Mouse (Mus musculus): ENCODE measurements around the gene Abhd4.

Gene Abhd4

DNA sequence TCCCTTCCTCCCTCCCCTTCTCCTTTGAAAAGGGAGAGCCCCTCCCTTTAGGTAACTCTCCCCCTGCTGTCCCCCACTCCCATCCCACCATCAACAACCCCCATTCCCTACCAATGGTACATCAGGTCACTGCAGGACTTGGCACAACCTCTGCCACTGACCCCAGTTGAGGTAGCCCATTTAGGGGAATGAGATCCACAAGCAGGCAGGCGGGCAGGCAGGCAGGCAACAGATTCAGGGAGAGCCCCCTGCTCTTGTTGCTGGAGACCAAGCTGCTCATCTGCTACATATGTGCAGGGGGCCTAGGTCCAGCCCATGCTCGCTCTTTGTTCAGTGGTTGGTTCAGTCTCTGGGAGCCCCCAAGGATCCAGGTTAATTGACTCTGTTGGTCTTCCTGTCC lies 22.5 kb downstream of the Abhd4 start:
- no peak for DNase-seq (ENCODE audit: extremely low spot score)

DNA sequence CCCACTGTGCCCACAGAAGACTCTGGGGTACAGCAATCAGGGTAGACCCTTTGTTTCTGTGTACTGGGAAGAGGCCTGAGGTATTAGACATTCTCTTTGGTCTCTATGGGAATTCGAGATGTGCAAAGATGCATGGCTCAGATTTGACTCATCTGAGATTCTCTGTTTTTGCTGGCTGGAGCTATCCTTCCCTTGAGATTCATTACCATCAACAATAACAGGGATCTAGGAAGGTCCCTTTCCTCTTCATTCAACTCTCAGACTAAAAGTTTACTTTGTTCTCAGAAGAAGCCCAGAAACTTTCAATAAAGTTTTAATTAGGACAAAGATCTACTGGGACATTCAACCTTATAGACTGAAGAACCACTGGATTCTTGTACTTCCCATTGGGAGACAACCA lies 30.9 kb downstream of the Abhd4 start, which contains the start of gene Olfr49:
TSS of gene Olfr49 (minus strand) at position 101 of the 400 bp plus-strand sequence.
- DNase-seq (ENCODE audit: extremely low spot score), result no peak

GRCm38 (mm10) chr14:54300136-54300535 lies 46.1 kb downstream of the Abhd4 start:
- no peak for DNase-seq (ENCODE audit: extremely low spot score)

GRCm38 (mm10) chr14:54300676-54301075 lies 46.7 kb downstream of the Abhd4 start:
- DNase-seq (ENCODE audit: extremely low spot score), result no peak

GRCm38 (mm10) chr14:54311763-54312162 lies 57.8 kb downstream of the Abhd4 start:
- no peak for DNase-seq (ENCODE audit: extremely low spot score)
